Mouse (Mus musculus) neural tube, embryonic 11.5 days (tissue): Measurements from ENCODE around the gene Slc6a12. TPM values are rescaled to one million over a fixed set of nuclear protein-coding genes. Genes with fewer than 3 reads are reported as not detected.

Source experiments
- ATAC-seq: fragments of 200-750 bp; cut with Nextera tagmentation; 2 replicates; pipeline ENCODE4 v1.8.0; 2017; ENCODE audit warnings: moderate number of reproducible peaks, mild to moderate bottlenecking, moderate TSS enrichment, moderate library complexity; ENCODE audit not compliant: insufficient read depth, low FRiP score, low TSS enrichment
- DNase-seq: peaks from one replicate; pipeline ENCODE4 v3.0.0-alpha.2; 2015; ENCODE audit warnings: low spot score
- H3K27ac ChIP-seq: fragments of 300-500 bp; sonication (generic); 2 replicates; pipeline ENCODE4 v1.5.1; 2014; ENCODE audit warnings: low read depth, mild to moderate bottlenecking, low read length
- H3K27me3 ChIP-seq: fragments of 300-500 bp; sonication (generic); 2 replicates; pipeline ENCODE4 v1.6.1; 2014; ENCODE audit warnings: mild to moderate bottlenecking, low read length, mixed read lengths; ENCODE audit not compliant: control insufficient read depth, insufficient read depth
- H3K36me3 ChIP-seq: fragments of 300-500 bp; sonication (generic); 2 replicates; pipeline ENCODE4 v1.6.1; 2014; ENCODE audit warnings: mild to moderate bottlenecking, low read length, moderate library complexity, mixed read lengths; ENCODE audit not compliant: control insufficient read depth, insufficient read depth
- H3K4me1 ChIP-seq: fragments of 300-500 bp; sonication (generic); 2 replicates; pipeline ENCODE4 v1.6.1; 2014; ENCODE audit warnings: low read length, mixed read lengths; ENCODE audit not compliant: control insufficient read depth, insufficient read depth
- H3K4me2 ChIP-seq: fragments of 300-500 bp; sonication (generic); 2 replicates; pipeline ENCODE4 v1.6.1; 2014; ENCODE audit warnings: low read depth, mild to moderate bottlenecking, moderate library complexity
- H3K4me3 ChIP-seq: fragments of 300-500 bp; sonication (generic); 2 replicates; pipeline ENCODE4 v1.5.1; 2014; ENCODE audit warnings: low read depth, low read length
- H3K9ac ChIP-seq: fragments of 300-500 bp; sonication (generic); 2 replicates; pipeline ENCODE4 v1.6.1; 2014; ENCODE audit warnings: mild to moderate bottlenecking, low read length
- H3K9me3 ChIP-seq: fragments of 300-500 bp; sonication (generic); 2 replicates; pipeline ENCODE4 v1.6.1; 2016; ENCODE audit warnings: low read length; ENCODE audit not compliant: control insufficient read depth
- WGBS: fragments of 180-500 bp; shearing (Covaris S2); extraction: QIAGEN DNeasy Blood & Tissue Kit; methylation state at CpG from one replicate; pipeline ENCODE4 v1.1.7; 2014; 5-methylcytosine and 5-hydroxymethylcytosine counted together
- polyA plus RNA-seq: library from polyadenylated mRNA; unstranded; fragments of >200 nt; fragmentation: Nextera tagmentation; extraction: Ambion mirVana; gene quantifications from 2 replicates; pipeline ENCODE4 v1.2.1, GENCODE M21; 2014

The Slc6a12 gene
- polyA plus RNA-seq, 1 experiment from 2014 or later = not detected

GRCm38 (mm10) chr6:121380576-121380975, 37.7 kb downstream of the Slc6a12 start:
- DNase-seq (no peak), ATAC-seq (no peak)
- Histone ChIP-seq H3K4me3 (no peak overlapping the region), H3K9ac (no peak overlapping the region), H3K4me1 (no peaks in the 10 kb centered on the region), H3K27me3 (no peaks in the 10 kb centered on the region), H3K27ac (no peak overlapping the region), H3K9me3 (no peaks in the 10 kb centered on the region), H3K4me2 (no peak overlapping the region), H3K36me3 (no peaks in the 10 kb centered on the region)
- WGBS = 71% methylated on average over 8 of the region's 8 CpGs

GRCm38 (mm10) chr6:121382071-121382470, 39.2 kb downstream of the Slc6a12 start:
- Histone ChIP-seq H3K9ac (no peak overlapping the region), H3K27me3 (no peaks in the 10 kb centered on the region), H3K4me3 (no peak overlapping the region), H3K27ac (no peak overlapping the region), H3K4me2 (no peak overlapping the region), H3K9me3 (no peaks in the 10 kb centered on the region), H3K36me3 (no peaks in the 10 kb centered on the region), H3K4me1 (no peaks in the 10 kb centered on the region)
- 59% methylated on average over 10 of the region's 10 CpGs for WGBS
- DNase-seq = no peak
- peak; percentile 23; the same call in 1 of the 2 replicates for ATAC-seq

GRCm38 (mm10) chr6:121385397-121385796, 42.5 kb downstream of the Slc6a12 start:
- H3K9me3 ChIP-seq = no peaks in the 10 kb centered on the region
- no peaks in the 10 kb centered on the region for H3K4me1 ChIP-seq
- H3K4me3 ChIP-seq = no peak overlapping the region
- no peaks in the 10 kb centered on the region for H3K27me3 ChIP-seq
- H3K36me3 ChIP-seq = no peaks in the 10 kb centered on the region
- 86% methylated on average over 3 of the region's 3 CpGs for WGBS
- no peak overlapping the region for H3K27ac ChIP-seq
- DNase-seq (no peak), ATAC-seq (no peak)
- no peak overlapping the region for H3K9ac ChIP-seq
- no peak overlapping the region for H3K4me2 ChIP-seq

GRCm38 (mm10) chr6:121392610-121393252, 49.9 kb downstream of the Slc6a12 start:
- Histone ChIP-seq H3K9me3 (no peaks in the 10 kb centered on the region; the same call in 1 of the 2 replicates), H3K36me3 (no peaks in the 10 kb centered on the region), H3K9ac (no peak overlapping the region), H3K27ac (no peak overlapping the region), H3K4me2 (no peak overlapping the region), H3K4me1 (no peaks in the 10 kb centered on the region), H3K4me3 (no peak overlapping the region), H3K27me3 (no peaks in the 10 kb centered on the region)
- 91% methylated on average over 4 of the region's 4 CpGs for WGBS
- DNase-seq (peak; percentile 2), ATAC-seq (no peak)

GRCm38 (mm10) chr6:121401140-121401539, 58.3 kb downstream of the Slc6a12 start:
- ATAC-seq = no peak
- Histone ChIP-seq H3K4me2 (no peak overlapping the region), H3K27me3 (no peaks in the 10 kb centered on the region), H3K4me3 (no peak overlapping the region), H3K36me3 (no peaks in the 10 kb centered on the region), H3K9me3 (no peaks in the 10 kb centered on the region), H3K27ac (no peak overlapping the region), H3K9ac (no peak overlapping the region), H3K4me1 (no peaks in the 10 kb centered on the region)
- 89% methylated on average over 6 of the region's 6 CpGs for WGBS
- DNase-seq = no peak

GRCm38 (mm10) chr6:121401826-121402660, 59.2 kb downstream of the Slc6a12 start:
- H3K4me1 ChIP-seq = no peaks in the 10 kb centered on the region
- peak; percentile 8 for DNase-seq
- no peak overlapping the region for H3K4me2 ChIP-seq
- H3K4me3 ChIP-seq = no peak overlapping the region
- H3K36me3 ChIP-seq = no peaks in the 10 kb centered on the region
- H3K27ac ChIP-seq = no peak overlapping the region
- ATAC-seq = no peak
- H3K27me3 ChIP-seq = no peaks in the 10 kb centered on the region
- H3K9me3 ChIP-seq = no peaks in the 10 kb centered on the region
- WGBS = 86% methylated on average over 14 of the region's 14 CpGs
- H3K9ac ChIP-seq = no peak overlapping the region

- no peak for ATAC-seq
- Histone ChIP-seq H3K4me3 (no peak overlapping the region), H3K9me3 (no peaks in the 10 kb centered on the region), H3K9ac (no peak overlapping the region), H3K4me2 (no peak overlapping the region), H3K4me1 (peaks cover 5% of the 10 kb centered on the region; the same call in 1 of the 2 replicates), H3K36me3 (no peaks in the 10 kb centered on the region), H3K27me3 (no peaks in the 10 kb centered on the region), H3K27ac (no peak overlapping the region)
- WGBS = 91% methylated on average over 8 of the region's 8 CpGs
- no peak for DNase-seq
These were observed 59.9 kb downstream of the Slc6a12 start for GRCm38 (mm10) chr6:121402661-121403244.

GRCm38 (mm10) chr6:121405311-121405710, 62.4 kb downstream of the Slc6a12 start:
- H3K4me3 ChIP-seq = no peak overlapping the region
- DNase-seq = no peak
- no peaks in the 10 kb centered on the region for H3K9me3 ChIP-seq
- no peak overlapping the region for H3K9ac ChIP-seq
- peaks cover 8% of the 10 kb centered on the region; the same call in 1 of the 2 replicates for H3K4me1 ChIP-seq
- no peaks in the 10 kb centered on the region for H3K36me3 ChIP-seq
- ATAC-seq = no peak
- WGBS = 93% methylated on average over 8 of the region's 8 CpGs
- no peak overlapping the region for H3K27ac ChIP-seq
- no peak overlapping the region for H3K4me2 ChIP-seq
- no peaks in the 10 kb centered on the region for H3K27me3 ChIP-seq
